Mouse (Mus musculus) liver, postnatal 0 days (tissue): Measurements from ENCODE around the gene Shh.

Experiments used
- CTCF ChIP-seq: sonication (generic); IDR thresholded peaks from 2 replicates; pipeline ENCODE4 v1.5.1; 2016; ENCODE audit warnings: antibody characterized with exemption, low read depth
- EP300 ChIP-seq: IDR thresholded peaks from 2 replicates; pipeline ENCODE4 v1.6.1; 2016; ENCODE audit warnings: antibody characterized with exemption, low read depth, mild to moderate bottlenecking

GRCm38 (mm10) chr5:28416029-28416428, 51.0 kb downstream of the Shh start:
- TF ChIP-seq EP300 (no peak), CTCF (no peak)
